Mouse (Mus musculus): ENCODE measurements at regions not wholly inside any gene's neighbourhood (a gene's known extent, or its start where the extent isn't known, plus 50 kb on each side); places are given as distances from the start of the nearest gene placed in this dataset.
"Not testable (repeated sequence)": the region's sequence is repeated elsewhere in the genome, so short reads cannot be mapped to it uniquely, and the experiment has no call there.

DNA sequence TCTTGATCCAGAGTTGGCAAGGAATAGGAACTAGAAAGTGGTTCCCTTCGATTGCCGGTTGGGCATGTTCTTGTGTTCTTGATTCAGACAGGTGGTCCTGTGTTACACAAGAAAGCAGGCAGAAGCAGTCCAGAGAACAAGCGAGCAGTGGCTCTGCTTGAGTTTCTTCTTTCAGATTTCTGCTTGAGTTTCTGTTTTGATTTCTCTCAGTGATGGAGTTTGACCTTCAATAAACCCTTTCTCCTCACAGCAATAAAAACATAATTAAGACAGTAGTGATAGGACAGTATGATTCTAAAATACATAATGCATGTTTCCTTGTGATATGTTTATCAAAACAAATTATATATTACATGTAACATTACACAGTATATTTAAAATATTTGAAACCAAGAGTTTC lies 59.1 kb downstream of the Klf6 start:
- DNase-seq (ENCODE audit: low spot score in 2 of 2) = no peak

DNA sequence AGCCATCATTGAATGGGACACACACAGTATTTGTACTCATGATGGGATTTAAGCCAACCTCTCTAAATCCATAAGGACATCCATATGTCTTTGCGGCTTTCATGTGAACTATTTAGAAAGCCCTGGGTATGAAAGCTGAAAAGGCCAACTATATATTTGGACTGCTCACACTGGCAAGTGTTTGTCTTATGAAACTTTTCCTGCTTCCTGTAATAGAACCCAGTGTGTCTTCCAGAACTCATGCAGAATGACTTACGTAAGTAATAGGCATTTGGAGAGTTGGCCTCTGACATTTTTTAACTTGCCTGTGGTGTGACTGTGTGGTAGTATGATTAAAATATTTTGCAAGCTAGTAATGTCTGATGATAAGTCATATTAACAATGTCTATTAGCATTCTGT lies 70.2 kb downstream of the Klf6 start:
- no peak for DNase-seq (ENCODE audit: low spot score in 2 of 2)

DNA sequence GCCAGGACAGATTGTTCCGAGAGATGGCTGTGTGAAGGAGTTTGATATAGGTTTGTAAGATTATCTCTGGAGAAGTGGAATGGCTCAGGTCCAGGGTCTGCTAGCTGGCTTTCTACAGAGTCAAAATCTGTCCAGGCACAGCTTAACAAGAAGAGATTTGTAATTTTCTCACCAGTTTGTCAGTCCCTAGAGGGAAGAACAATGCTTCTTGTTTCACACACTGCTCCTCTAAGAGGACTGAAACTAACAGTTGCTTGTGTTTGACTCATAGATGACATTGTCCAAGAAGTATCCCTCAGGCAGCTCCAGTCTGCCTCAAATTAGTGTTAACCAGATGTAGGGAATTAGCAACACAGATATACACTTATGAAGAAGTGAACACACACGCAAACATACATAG lies 76.2 kb downstream of the Klf6 start:
- no peak for DNase-seq (ENCODE audit: low spot score in 2 of 2)

DNA sequence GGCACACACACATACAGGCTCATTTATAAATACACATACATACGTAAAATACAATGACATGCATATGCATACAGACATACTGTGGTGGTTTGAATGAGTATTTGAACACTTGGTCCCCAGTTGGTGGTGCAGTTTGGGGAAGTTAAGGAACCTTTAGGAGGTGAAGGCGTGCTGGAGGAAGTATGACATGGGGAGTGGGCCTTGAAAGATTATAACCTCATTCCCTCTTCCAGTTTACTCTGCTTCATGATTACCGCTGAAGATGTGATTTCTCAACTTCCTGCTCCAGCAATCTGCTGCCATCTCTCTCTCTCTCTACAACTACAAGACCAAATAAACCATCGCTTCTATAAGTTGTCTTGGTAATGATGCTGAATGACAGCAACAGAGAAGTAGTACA lies 76.7 kb downstream of the Klf6 start:
- no peak for DNase-seq (ENCODE audit: low spot score in 2 of 2)

DNA sequence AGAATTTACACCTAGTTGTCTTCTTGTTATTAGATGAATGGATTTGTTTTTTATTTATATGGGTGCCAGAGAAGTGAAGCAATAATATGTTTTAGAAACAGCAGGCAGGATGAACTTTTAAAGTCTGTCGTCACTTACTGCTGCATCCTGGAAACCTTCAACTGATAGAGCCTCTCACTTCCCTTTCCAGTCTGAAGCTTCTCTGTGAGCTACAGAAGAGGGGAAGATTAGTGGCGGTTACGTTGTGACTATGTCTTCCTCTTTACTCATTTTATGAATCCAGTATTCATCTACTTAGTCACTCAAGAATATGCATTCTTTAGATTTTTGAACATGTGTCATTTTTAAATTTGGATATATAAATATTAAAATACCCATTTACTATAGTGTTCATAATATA lies 78.1 kb downstream of the Klf6 start:
- no peak for DNase-seq (ENCODE audit: low spot score in 2 of 2)

DNA sequence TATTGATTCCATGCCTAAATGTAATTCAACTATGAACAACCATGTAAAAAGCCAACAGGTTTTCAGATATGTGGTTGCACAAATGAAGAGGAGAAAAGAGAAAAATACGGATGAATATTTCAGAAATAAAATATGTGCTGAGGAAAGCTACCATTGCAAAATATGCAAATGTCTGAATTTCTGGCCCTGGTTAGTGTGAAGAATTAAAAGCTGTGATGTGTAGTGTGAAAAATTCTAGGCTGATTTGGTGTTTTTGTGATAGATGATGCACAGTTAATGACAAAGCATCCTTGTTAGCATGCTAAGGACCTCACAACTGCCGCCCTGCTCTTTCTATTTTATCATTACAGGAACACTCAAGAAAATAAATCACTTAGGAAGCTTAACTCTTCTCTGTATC lies 91.6 kb downstream of the Klf6 start:
- DNase-seq (ENCODE audit: low spot score in 2 of 2) = no peak

DNA sequence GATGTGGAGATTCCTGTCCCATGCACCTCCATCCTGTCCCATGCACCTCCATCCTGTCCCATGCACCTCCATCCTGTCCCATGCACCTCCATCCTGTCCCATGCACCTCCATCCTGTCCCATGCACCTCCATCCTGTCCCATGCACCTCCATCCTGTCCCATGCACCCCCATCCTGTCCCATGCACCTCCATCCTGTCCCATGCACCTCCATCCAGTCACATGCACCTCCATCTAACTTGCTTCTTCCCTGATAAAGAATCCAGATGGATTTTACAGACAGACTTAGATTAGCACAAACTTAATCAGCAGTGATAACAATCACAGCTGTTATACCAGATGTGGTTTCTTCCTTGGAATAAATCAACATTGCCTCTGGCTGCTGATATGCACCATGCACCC lies 93.8 kb downstream of the Klf6 start:
- DNase-seq (ENCODE audit: low spot score in 2 of 2) = not testable (repeated sequence)

DNA sequence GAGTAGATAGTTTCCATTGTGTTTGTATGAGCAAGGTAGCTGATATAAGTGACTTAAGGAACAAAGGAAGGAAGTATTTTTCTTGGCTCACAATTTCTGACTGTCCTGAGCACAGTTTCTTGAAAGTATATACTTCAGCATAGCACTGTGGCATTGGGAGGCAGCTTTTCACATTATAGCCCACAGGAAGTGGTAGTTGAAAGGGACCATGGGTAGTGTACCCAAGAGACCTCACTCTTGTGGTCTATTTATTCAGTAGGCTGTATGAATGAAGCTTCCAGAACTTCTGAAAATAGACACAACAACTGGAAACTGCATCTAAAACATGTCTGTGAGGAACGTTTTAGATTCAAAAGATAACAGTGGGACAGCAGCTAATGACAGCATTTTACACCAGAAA lies 94.9 kb downstream of the Klf6 start:
- DNase-seq (ENCODE audit: low spot score in 2 of 2) = no peak

DNA sequence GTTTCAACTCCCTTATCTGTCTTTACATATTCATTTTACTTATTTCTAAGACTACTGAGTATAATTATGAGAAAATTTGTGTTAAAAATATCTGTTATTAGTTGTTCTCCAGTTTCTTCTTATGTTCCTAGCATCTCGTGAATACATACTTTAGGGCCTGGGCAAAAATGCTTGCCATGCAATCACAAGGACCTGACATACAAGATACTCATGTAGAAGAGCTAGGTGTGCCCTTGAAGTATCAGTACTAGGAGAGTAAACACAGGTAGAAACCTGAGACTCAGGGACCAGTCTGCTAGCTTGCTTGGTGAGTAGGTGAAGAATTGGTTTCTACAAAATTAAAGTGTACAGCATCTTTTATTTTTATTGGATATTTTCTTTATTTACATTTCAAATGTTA lies 101.7 kb downstream of the Klf6 start:
- DNase-seq (ENCODE audit: low spot score in 2 of 2) = no peak

DNA sequence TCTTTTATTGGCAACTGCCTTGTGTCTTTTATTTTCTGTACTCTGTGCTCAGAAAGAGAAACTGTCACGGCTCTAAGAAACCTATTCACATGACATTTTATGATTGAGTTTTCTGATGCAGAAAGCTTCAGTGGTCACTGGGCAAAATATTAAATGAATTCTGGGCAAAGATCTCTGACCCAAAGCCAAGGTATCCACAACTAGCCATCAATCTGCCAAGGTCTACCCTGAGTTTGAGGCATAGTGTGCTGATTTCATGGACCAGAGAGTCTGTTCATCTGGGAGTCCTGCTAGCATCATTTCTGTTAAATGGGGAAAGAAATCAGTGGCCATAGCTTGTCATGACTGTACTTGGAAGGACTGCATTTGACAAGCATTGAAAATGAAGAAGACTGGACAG lies 103.3 kb downstream of the Klf6 start:
- no peak for DNase-seq (ENCODE audit: low spot score in 2 of 2)

DNA sequence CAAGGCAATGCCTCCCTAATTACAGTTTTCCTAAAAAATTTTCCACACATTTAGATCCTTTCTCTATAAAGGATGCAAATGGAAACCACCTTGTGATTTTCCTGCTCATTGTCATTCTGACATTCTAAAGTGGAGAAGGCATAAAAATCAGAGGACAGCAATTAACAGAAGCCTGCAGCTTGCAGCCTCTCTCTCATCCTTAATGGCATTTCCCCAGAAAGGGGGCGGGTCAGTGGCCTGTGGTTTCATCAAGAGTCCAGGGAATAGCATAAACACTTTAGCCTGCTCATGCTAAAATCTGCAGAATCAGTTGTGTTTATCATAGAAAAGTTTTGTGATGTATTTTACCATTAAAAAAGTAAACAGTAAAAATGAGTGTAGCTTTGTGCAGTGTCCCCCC lies 117.3 kb downstream of the Klf6 start:
- no peak for DNase-seq (ENCODE audit: low spot score in 2 of 2)

DNA sequence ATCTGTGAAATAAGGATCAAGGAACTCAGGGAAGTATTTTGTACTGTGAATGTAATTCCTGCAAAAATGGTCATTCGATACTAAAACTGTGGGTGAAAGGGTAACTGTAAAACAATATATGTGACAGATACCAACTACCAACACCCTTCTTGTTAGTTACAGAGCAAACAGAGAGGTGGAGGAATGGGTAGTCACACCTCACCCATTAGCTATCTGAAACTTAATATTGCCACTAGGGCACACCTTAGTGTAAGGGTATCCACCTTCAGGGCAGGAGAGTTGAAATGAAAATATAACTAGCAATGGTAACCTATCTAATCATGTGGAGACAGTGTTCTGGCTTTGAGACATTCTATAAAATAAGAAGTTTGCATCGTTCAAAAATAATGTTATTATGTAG lies 126.2 kb downstream of the Klf6 start:
- no peak for DNase-seq (ENCODE audit: low spot score in 2 of 2)

DNA sequence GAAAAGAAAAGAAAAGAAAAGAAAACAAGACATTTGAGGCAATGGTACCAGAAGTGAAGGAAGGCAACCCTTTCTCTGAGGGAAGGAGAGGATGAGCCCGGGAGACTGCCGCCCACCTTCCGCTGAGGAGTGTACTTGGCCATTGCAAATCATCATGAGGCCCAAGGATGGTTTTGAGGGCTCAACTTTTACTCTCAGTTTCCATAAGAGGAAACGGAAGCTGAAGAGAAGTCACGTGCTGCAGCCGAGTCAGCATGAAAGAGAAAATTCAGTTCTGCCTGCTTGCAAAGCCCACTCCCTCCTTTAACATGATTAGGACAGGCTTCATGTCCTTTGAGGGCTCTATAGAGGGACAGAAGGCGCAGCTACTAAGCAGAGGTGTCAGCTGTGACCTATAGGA lies 127.1 kb downstream of the Klf6 start:
- DNase-seq (ENCODE audit: low spot score in 2 of 2) = no peak

DNA sequence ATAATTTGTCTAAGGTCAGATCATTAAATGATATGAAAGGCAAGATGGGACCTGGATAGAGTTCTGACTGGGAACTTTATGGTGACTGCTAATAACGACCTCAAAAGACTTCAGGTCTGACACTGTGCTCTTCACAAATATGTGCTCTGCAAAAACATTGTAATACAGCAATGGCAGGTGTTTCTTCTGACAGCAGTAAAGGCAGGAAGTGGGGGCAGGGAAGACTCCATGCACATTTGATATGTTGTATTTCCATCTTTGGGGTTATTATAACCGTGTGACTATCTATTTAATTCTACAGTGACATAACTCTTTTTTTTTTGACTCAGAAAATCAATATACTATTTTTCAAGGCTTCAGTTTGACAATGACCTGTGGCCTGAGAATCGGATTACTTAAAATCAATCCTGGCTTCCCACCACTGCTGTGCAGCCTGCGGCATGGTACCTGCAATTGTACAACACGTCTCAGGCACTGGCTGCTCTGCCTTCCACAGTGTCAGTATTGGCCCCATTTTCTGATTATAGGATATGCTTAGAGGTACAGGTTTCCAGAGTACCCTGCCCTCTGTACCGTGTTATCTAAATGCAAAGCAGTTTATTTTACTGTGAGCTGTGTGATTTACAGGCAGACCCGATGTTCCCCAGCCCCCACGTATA lies 139.4 kb downstream of the Klf6 start:
- no peak for DNase-seq (ENCODE audit: low spot score in 2 of 2)

DNA sequence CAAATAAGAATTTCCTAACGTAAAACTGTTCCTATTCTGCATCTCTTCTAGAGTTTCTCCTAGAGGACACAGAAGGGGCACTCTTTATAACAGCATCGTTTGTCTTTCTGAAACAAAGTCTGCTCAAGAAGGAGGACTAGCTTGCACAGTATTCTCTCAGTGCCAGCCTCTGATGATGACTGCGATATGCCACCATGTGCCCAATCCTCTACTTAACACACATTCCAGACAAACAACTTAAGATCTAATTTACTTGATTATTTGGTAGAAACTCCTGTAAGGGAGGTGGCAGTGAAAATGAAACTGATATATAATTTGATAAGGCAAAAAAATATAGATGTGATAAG lies 139.9 kb downstream of the Klf6 start:
- no peak for DNase-seq (ENCODE audit: low spot score in 2 of 2)

DNA sequence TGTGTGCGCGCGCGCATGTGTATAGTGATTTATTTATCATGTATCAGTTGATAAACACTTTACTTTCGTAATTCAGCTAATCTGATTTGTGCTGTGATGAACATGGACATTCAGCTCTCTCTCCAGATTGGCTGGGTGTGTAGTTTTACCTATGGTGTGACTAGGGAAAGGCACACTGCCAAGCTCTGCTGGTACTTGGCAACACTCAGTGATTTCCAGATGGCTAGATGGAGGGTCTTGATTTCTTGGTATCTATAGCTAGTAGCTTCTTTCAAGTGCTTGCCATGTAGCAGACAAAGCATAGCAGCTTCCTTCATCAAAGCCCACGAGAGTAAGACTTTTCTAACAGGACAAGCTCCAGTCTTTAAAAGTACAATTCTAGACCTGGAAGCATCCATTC lies 144.6 kb downstream of the Klf6 start:
- DNase-seq (ENCODE audit: low spot score in 2 of 2) = no peak

DNA sequence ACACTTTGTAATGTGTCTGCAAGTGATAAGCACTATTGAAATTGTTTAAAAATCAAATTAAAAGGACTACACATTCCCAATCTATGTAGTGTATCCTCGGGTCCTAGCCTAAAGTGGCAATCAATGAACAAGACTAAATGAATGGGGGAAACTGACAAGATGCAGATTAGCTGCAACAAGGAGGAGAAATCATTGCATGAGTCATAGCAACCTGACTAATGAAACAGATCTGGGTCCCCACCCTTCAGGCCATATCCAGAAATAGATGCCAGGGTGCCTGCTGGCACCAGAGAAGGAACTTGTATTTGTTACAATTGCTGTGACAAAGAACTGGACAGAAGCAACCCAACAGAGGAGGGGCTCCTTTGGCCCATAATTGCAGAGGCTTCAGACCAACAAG lies 148.4 kb downstream of the Klf6 start:
- no peak for DNase-seq (ENCODE audit: low spot score in 2 of 2)

DNA sequence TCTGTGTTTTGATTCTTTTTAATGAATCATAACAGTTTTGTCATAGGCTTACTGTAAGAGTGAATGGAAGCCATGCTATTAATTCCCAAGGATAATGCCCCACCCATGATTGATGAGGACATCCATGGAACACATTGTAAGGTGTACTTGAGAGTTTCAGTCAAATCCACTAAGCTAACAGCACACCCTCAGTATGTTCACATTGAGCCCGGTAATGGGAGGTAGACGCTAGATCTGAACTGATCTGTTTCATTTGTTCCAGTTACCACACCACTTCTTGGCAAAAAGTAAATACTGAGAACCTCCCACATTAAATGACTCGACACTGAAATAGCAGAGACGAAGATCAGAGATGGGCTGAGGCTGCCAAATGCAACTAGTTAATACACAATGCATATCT lies 165.9 kb downstream of the Klf6 start:
- no peak for DNase-seq (ENCODE audit: low spot score in 2 of 2)

DNA sequence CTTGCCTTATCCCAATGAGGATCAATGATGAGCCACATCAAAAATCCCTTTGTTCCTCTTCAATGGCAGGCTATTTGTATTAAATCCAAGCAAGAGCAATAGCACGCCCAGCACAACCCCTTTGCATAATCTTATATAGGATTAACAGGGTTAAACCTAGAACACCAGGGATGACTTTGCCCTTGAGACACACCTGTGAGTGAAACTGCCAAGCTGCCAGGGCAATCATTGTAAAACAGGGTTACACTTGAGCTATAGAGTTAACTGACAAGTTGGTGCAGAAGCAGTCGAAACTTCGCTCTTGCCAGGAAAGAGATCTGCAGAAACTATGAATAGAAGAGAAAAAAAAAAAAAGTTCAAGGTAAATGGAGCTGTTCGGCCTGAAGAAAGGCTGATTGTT lies 167.6 kb downstream of the Klf6 start:
- DNase-seq (ENCODE audit: low spot score in 2 of 2) = no peak

DNA sequence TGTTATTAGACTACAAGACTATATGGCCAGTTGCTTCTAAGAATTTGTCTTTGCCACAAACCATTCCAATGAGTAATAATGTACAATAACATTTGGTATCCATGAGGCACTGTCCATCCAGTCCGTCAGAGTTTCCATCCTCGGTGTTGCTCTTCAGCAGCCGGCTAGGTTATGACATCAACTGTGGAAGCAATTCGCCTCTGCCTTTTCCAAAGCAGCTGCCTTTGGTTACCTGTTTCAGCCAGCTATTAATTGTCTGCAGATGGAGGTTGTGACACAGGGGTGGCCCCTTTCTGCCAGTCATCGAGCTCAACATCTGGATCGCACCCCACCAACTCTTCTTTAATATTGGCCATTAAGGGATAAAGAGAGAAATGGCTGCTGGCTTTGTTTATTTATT lies 168.2 kb downstream of the Klf6 start:
- DNase-seq (ENCODE audit: low spot score in 2 of 2) = no peak

DNA sequence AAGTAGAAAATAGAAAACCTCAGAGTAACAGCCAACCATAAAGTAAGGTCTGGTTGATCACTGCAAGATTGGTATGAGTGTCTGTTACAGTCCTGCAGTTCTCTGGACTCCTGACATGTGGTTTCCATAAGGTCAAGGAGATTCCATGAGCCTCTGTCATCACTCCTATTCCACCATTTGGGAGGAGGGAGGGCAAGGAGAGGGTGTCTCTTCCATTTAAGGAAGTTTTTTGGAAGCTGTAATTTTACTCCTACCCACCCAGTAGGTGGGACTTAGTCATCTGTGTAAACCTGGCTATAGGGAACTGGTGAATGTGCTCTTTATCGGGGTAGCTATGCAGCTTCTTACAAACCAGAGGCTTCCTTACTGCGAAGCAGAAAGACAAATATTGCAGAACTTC lies 168.8 kb downstream of the Klf6 start:
- no peak for DNase-seq (ENCODE audit: low spot score in 2 of 2)

DNA sequence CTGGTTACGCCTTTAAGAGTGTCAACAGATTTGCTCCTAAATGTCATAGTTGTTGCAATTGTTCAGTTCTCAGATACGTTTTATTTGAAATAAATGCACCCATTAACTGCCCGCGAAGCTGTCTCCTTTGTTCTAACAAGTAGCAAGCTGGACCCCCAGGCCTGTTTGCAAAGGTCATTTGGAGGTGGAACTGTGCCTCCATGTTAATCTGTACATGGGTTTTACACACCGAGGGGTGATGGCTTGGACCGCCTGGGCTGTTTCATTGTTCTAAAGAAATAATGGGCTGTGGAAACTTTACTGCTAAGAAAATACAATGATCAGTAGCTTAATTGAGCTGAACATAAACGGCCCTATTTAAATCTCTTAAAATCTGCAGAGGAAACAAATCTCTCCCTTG lies 178.8 kb downstream of the Klf6 start:
- no peak for DNase-seq (ENCODE audit: low spot score in 2 of 2)

DNA sequence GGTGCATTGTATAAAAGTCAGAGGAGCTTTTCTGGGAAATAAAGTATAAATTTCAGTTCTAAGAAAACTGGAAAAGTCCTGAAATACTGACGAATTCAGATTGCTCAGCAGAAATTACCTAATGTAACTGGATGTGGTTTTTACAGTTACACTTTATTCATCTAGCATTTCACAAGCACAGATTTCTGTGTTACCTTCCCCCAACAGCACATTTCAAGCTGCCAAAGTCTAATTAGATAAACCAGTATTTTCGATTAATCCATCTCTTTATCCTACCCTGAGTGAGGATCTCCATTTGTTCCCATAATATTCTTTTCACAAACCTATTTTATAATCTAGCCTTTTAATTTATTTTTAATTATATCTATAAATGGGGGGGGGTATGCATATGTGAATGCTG lies 179.4 kb downstream of the Klf6 start:
- DNase-seq (ENCODE audit: low spot score in 2 of 2) = peak in 1 of 2 experiments; percentile 10

DNA sequence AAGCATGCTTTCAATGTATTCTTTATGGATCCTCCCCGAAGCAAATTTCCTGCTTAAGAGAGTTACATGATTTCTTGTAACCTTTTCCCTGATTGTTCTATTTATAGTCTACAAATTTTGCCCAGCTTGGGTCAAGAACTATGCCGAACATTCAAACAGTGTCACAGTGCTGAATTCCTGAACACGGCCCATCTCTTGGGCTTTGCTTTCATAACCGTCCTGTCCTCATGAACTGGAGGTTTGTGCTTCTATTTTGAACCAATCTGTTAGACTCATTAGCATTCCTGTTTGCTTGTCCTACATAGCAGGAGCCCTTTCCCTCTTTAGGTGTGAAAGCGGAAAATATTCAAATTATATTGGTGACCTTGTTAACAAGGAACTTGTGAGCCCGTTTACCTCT lies 181.2 kb downstream of the Klf6 start:
- DNase-seq (ENCODE audit: low spot score in 2 of 2) = no peak

Data from layer of hippocampus, adult 18-20 months (tissue).